Mouse (Mus musculus): Measurements from ENCODE around the gene Cldn4. TPM values are rescaled to one million over a fixed set of nuclear protein-coding genes. Genes with fewer than 3 reads are reported as not detected.

The Cldn4 gene
- polyA plus RNA-seq, 1 experiment, result 0.44 TPM

GRCm38 (mm10) chr5:134895291-134895690 lies 51.4 kb downstream of the Cldn4 start:
- TF ChIP-seq POLR2A (IDR thresholded peaks at IDR 0.05; ENCODE audit: low read depth, low read length) (no peak), CTCF (IDR thresholded peaks at IDR 0.05; ENCODE audit: extremely low read depth, insufficient read depth, insufficient read length, insufficient replicate concordance) (no peak)
- no peaks in the 10 kb centered on the region for H3K27me3 ChIP-seq (ENCODE audit: control insufficient read depth, insufficient read depth, low read length)
- no peak overlapping the region for H3K4me3 ChIP-seq (ENCODE audit: extremely low read depth, insufficient read depth, insufficient read length)
- WGBS, result 89% methylated on average over 8 of the region's 8 CpGs
- no peak for DNase-seq (ENCODE audit: low read depth in 1 of 2, low spot score in 2 of 2)
- H3K36me3 ChIP-seq (ENCODE audit: control insufficient read depth, insufficient read depth, low read length), result no peaks in the 10 kb centered on the region
- no peaks in the 10 kb centered on the region for H3K4me1 ChIP-seq (ENCODE audit: control insufficient read depth, insufficient read depth, insufficient read length)
- no peak overlapping the region for H3K27ac ChIP-seq (ENCODE audit: insufficient read depth, low read length)

Other genes starting within 250 kb of the Cldn4 start
- 39.4 and 41.9 TPM in 2 replicates for gene Eln, start 199.6 kb downstream of the Cldn4 start, polyA plus RNA-seq (2012; rRNA removed)
- 0.14 TPM in 1 of 2 replicates, not detected in the other for gene Tmem270, start 40.2 kb downstream of the Cldn4 start, polyA plus RNA-seq (2012; rRNA removed)
- 32.3 and 35.1 TPM in 2 replicates for gene Cldn13, start 31.4 kb downstream of the Cldn4 start, polyA plus RNA-seq (2012; rRNA removed)
- 9.8 and 11.3 TPM in 2 replicates for gene Mettl27, start 14.6 kb downstream of the Cldn4 start, polyA plus RNA-seq (2012; rRNA removed)
- gene Cldn3, start 39.3 kb upstream of the Cldn4 start, polyA plus RNA-seq (2012; rRNA removed), result 3.1 and 5.0 TPM in 2 replicates
- 43.6 and 53.7 TPM in 2 replicates for gene Abhd11, start 62.2 kb upstream of the Cldn4 start, polyA plus RNA-seq (2012; rRNA removed)
- 8.5 and 9.0 TPM in 2 replicates for gene Stx1a, start 76.5 kb upstream of the Cldn4 start, polyA plus RNA-seq (2012; rRNA removed)
- 15.5 and 23.5 TPM in 2 replicates for gene Dnajc30, start 117.3 kb upstream of the Cldn4 start, polyA plus RNA-seq (2012; rRNA removed)
- 47.5 and 67.3 TPM in 2 replicates for gene Bud23, start 118.0 kb upstream of the Cldn4 start, polyA plus RNA-seq (2012; rRNA removed)
- gene Vps37d, start 131.3 kb upstream of the Cldn4 start, polyA plus RNA-seq (2012; rRNA removed), result 0.78 and 1.4 TPM in 2 replicates
- gene Mlxipl, start 143.0 kb upstream of the Cldn4 start, polyA plus RNA-seq (2012; rRNA removed), result 0.70 and 1.2 TPM in 2 replicates
- 6.1 and 7.2 TPM in 2 replicates for gene Tbl2, start 202.7 kb upstream of the Cldn4 start, polyA plus RNA-seq (2012; rRNA removed)
- gene Bcl7b, start 221.3 kb upstream of the Cldn4 start, polyA plus RNA-seq (2012; rRNA removed), result 34.3 and 37.3 TPM in 2 replicates
- gene Baz1b, start 240.3 kb upstream of the Cldn4 start, polyA plus RNA-seq (2012; rRNA removed), result 21.9 and 22.6 TPM in 2 replicates